Comparison of ENCODE assay signal across 8 mouse cellular contexts in genomic region chr5:97110697-97111096, GRCm38 (mm10). TPM values are rescaled to one million over a fixed set of nuclear protein-coding genes. Genes with fewer than 3 reads are reported as not detected.
DNase-seq lines count a peak whose midpoint lies in the region; ATAC-seq and TF ChIP-seq lines count a peak whose summit lies in the region.

No protein-coding gene starts in this region.

- intact Hi-C loops in heart, postnatal 14 days (cut with DNase I) = no loop called here

- peaks cover 8% of the 10 kb centered on the region for H3K4me1 ChIP-seq in heart, embryonic 15.5 days (replicated peaks)
- peaks cover 0 to 3% of the 10 kb centered on the region in 2 experiments; a peak in 2 of 4 replicates for H3K4me1 ChIP-seq in ES-E14 (ENCODE audit: control insufficient read depth in 2 of 2, insufficient read depth in 2 of 2, low read length in 2 of 2, poor library complexity in 1 of 2)
- peaks cover 18% of the 10 kb centered on the region for H3K4me1 ChIP-seq in embryonic facial prominence, embryonic 13.5 days
- H3K4me1 ChIP-seq in limb, embryonic 15.5 days = peaks cover 12% of the 10 kb centered on the region
- peaks cover 4% of the 10 kb centered on the region; the same call in 1 of the 2 replicates for H3K4me1 ChIP-seq in stomach, embryonic 16.5 days (ENCODE audit: control insufficient read depth, insufficient read depth, low read length)

- peak overlapping the region; percentile 93 for H3K4me2 ChIP-seq in heart, embryonic 15.5 days
- peak overlapping the region; percentile 80 for H3K4me2 ChIP-seq in embryonic facial prominence, embryonic 13.5 days
- H3K4me2 ChIP-seq in limb, embryonic 15.5 days = peak overlapping the region; percentile 72
- H3K4me2 ChIP-seq in stomach, embryonic 16.5 days (ENCODE audit: low read depth, low read length) = peak overlapping the region; percentile 72

- ATAC-seq in heart, embryonic 15.5 days (replicated peaks; ENCODE audit: insufficient number of reproducible peaks, insufficient read depth, low FRiP score, low read depth) = no peak
- ATAC-seq in embryonic facial prominence, embryonic 13.5 days (ENCODE audit: insufficient number of reproducible peaks, insufficient read depth, low FRiP score, low TSS enrichment, low read depth) = no peak
- ATAC-seq in limb, embryonic 15.5 days (ENCODE audit: insufficient number of reproducible peaks, low FRiP score, low TSS enrichment, low read depth) = no peak
- no peak for ATAC-seq in stomach, embryonic 16.5 days (ENCODE audit: insufficient read depth, low FRiP score)

- peak overlapping the region; percentile 87 for H3K4me3 ChIP-seq in heart, embryonic 15.5 days
- H3K4me3 ChIP-seq in ES-E14 (ENCODE audit: insufficient read depth in 1 of 2, low read depth in 1 of 2, low read length in 2 of 2, poor library complexity in 1 of 2, severe bottlenecking in 1 of 2) = peak overlapping the region; percentile 79 to 81
- H3K4me3 ChIP-seq in embryonic facial prominence, embryonic 13.5 days = peak overlapping the region; percentile 65
- H3K4me3 ChIP-seq in limb, embryonic 15.5 days = peak overlapping the region; percentile 74
- H3K4me3 ChIP-seq in stomach, embryonic 16.5 days (replicated peaks; ENCODE audit: low read length) = peak overlapping the region; percentile 74

- 25% methylated on average over 5 of the region's 5 CpGs for WGBS in heart, embryonic 15.5 days
- WGBS in embryonic facial prominence, embryonic 13.5 days = 10% methylated on average over 5 of the region's 5 CpGs
- 20% methylated on average over 5 of the region's 5 CpGs for WGBS in limb, embryonic 15.5 days
- WGBS in stomach, embryonic 16.5 days = 24% methylated on average over 5 of the region's 5 CpGs

- no peaks in the 10 kb centered on the region for H3K27me3 ChIP-seq in heart, embryonic 15.5 days
- no peaks in the 10 kb centered on the region for H3K27me3 ChIP-seq in embryonic facial prominence, embryonic 13.5 days
- H3K27me3 ChIP-seq in limb, embryonic 15.5 days = no peaks in the 10 kb centered on the region
- no peaks in the 10 kb centered on the region for H3K27me3 ChIP-seq in stomach, embryonic 16.5 days (ENCODE audit: control insufficient read depth, insufficient read depth, low read length)

- in situ Hi-C loops in ES-E14 (cut with MboI; ENCODE audit: low sequenced_read_pairs in 2 of 2, unreplicated experiment in 2 of 2) = loop anchor here (25.0 kb wide), 1 partner anchor 1077 kb away; no protein-coding TSS in a partner anchor

- no peak overlapping the region for H3K27ac ChIP-seq in heart, embryonic 15.5 days
- H3K27ac ChIP-seq in ES-E14 (ENCODE audit: insufficient read depth, low read depth, low read length, poor library complexity, severe bottlenecking) = no peak overlapping the region
- H3K27ac ChIP-seq in embryonic facial prominence, embryonic 13.5 days = no peak overlapping the region
- no peak overlapping the region for H3K27ac ChIP-seq in limb, embryonic 15.5 days
- no peak overlapping the region for H3K27ac ChIP-seq in stomach, embryonic 16.5 days (ENCODE audit: low read length)

- no peak for DNase-seq in heart, postnatal 14 days
- no peak for DNase-seq in ES-E14 (ENCODE audit: low read depth, low spot score)
- no peak for DNase-seq in thymus, postnatal 25 days
- DNase-seq in thymus, postnatal 4 days = no peak

- no peaks in the 10 kb centered on the region for H3K36me3 ChIP-seq in heart, embryonic 15.5 days
- H3K36me3 ChIP-seq in ES-E14 (ENCODE audit: control insufficient read depth, insufficient read depth, low read length, poor library complexity, severe bottlenecking) = peaks cover 1% of the 10 kb centered on the region; the same call in 1 of the 2 replicates
- H3K36me3 ChIP-seq in embryonic facial prominence, embryonic 13.5 days = peaks cover 12% of the 10 kb centered on the region
- H3K36me3 ChIP-seq in limb, embryonic 15.5 days = no peaks in the 10 kb centered on the region
- no peaks in the 10 kb centered on the region for H3K36me3 ChIP-seq in stomach, embryonic 16.5 days (ENCODE audit: control insufficient read depth, insufficient read depth, low read length)

- H3K9me3 ChIP-seq in heart, embryonic 15.5 days (replicated peaks) = no peaks in the 10 kb centered on the region
- no peaks in the 10 kb centered on the region for H3K9me3 ChIP-seq in ES-E14 (ENCODE audit: control insufficient read depth, insufficient read depth, low read depth, low read length)
- H3K9me3 ChIP-seq in embryonic facial prominence, embryonic 13.5 days = no peaks in the 10 kb centered on the region
- H3K9me3 ChIP-seq in limb, embryonic 15.5 days = no peaks in the 10 kb centered on the region
- no peaks in the 10 kb centered on the region for H3K9me3 ChIP-seq in stomach, embryonic 16.5 days (replicated peaks; ENCODE audit: control insufficient read depth, low read length)

- H3K9ac ChIP-seq in heart, embryonic 15.5 days = peak overlapping the region; percentile 67
- H3K9ac ChIP-seq in ES-E14 (ENCODE audit: insufficient read depth, low read depth, low read length, poor library complexity, severe bottlenecking) = peak overlapping the region; percentile 84; the same call in 1 of the 2 replicates
- H3K9ac ChIP-seq in embryonic facial prominence, embryonic 13.5 days = peak overlapping the region; percentile 75
- peak overlapping the region; percentile 51 for H3K9ac ChIP-seq in limb, embryonic 15.5 days
- peak overlapping the region; percentile 74 for H3K9ac ChIP-seq in stomach, embryonic 16.5 days (ENCODE audit: low read length)

TF ChIP-seq in ES-E14, 5 proteins besides CTCF, POLR2A, EP300 and RAD21:
- TF ChIP-seq ZC3H11A (IDR thresholded peaks at IDR 0.05; ENCODE audit: borderline replicate concordance, low read depth, low read length) = no peak
- TF ChIP-seq ZNF384 (IDR thresholded peaks at IDR 0.05; ENCODE audit: low read depth, low read length) = no peak
- TF ChIP-seq HCFC1 (IDR thresholded peaks at IDR 0.05; ENCODE audit: borderline replicate concordance, insufficient read depth, low read length) = no peak
- no peak for TF ChIP-seq MAFK (IDR thresholded peaks at IDR 0.05; ENCODE audit: insufficient read depth, low read depth, low read length)
- no peak for TF ChIP-seq CHD2 (IDR thresholded peaks at IDR 0.05; ENCODE audit: low read depth, low read length)
TF ChIP-seq in ES-E14: peak in this region for 0.

RNA-seq across cellular contexts. Expression of gene Paqr3, which starts 0.7 kb away (rescaled TPM):
- polyA plus RNA-seq in heart, embryonic 15.5 days (2015; fragmentation: Nextera tagmentation; extraction: Ambion mirVana) = 1.1 and 2.1 TPM in 2 replicates
- total RNA-seq in heart, postnatal 14 days (2021) = 1 to 10 TPM; 2.3 to 2.4 TPM
- total RNA-seq in ES-E14 (2012; rRNA removed) = 10.0 and 13.1 TPM in 2 replicates
- polyA plus RNA-seq in embryonic facial prominence, embryonic 13.5 days (2015; fragmentation: Nextera tagmentation; extraction: Ambion mirVana) = 6.1 and 6.5 TPM in 2 replicates
- 3.9 TPM in 2 replicates for polyA plus RNA-seq in limb, embryonic 15.5 days (2015; fragmentation: Nextera tagmentation; extraction: Ambion mirVana)
- 1.4 and 2.0 TPM in 2 replicates for polyA plus RNA-seq in stomach, embryonic 16.5 days (2015; fragmentation: Nextera tagmentation; extraction: Ambion mirVana)
